Mouse (Mus musculus): ENCODE results near the gene Olfr461.

- no peak for TF ChIP-seq CTCF (IDR thresholded peaks at IDR 0.05; ENCODE audit: control insufficient read depth, insufficient read depth, insufficient replicate concordance, low read depth, low read length)
- TF ChIP-seq POLR2A (IDR thresholded peaks at IDR 0.05; ENCODE audit: control insufficient read depth, low read depth, low read length), result no peak
These were observed 21.5 kb upstream of the Olfr461 start for GRCm38 (mm10) chr6:40576305-40576704.
